In genomic region chr10:94941551-94941950, GRCm38 (mm10) we compare ENCODE assay signal across 9 mouse cellular contexts. TPM values are rescaled to one million over a fixed set of nuclear protein-coding genes. Genes with fewer than 3 reads are reported as not detected.
DNase-seq lines count a peak whose midpoint lies in the region; ATAC-seq and TF ChIP-seq lines count a peak whose summit lies in the region.
"Had no signal": no experiment of that assay in that cellular context is flagged by ENCODE, and none has a peak within 500 bp of the region (broad histone marks: within the 10 kb centered on the region; RNA-seq: fewer than 3 reads in every experiment).

No protein-coding gene starts in this region.

- H3K9ac ChIP-seq in heart, embryonic 12.5 days = no peak overlapping the region
- peak overlapping the region; percentile 60 for H3K9ac ChIP-seq in forebrain, embryonic 13.5 days
- H3K9ac ChIP-seq in liver, postnatal 0 days (replicated peaks) = no peak overlapping the region

- TF ChIP-seq CTCF in G1E (IDR thresholded peaks at IDR 0.05; ENCODE audit: low read depth, low read length) = no peak
- TF ChIP-seq CTCF in liver, postnatal 0 days (IDR thresholded peaks at IDR 0.05; ENCODE audit: low read depth) = no peak

- no peak for DNase-seq in heart, postnatal 4 days
- no peak for DNase-seq in G1E (ENCODE audit: low spot score)
- DNase-seq in liver, postnatal 0 days = no peak
- DNase-seq in yolk sac, embryonic 10.5 days (ENCODE audit: low spot score) = no peak
- no peak for DNase-seq in layer of hippocampus, postnatal 36 days
- DNase-seq: cerebellum, postnatal 25 days had no signal

- H3K9me3 ChIP-seq in heart, embryonic 12.5 days (replicated peaks) = no peaks in the 10 kb centered on the region
- no peaks in the 10 kb centered on the region for H3K9me3 ChIP-seq in G1E (replicated peaks)
- no peaks in the 10 kb centered on the region for H3K9me3 ChIP-seq in forebrain, embryonic 13.5 days (replicated peaks)
- H3K9me3 ChIP-seq in liver, postnatal 0 days (ENCODE audit: low read length) = no peaks in the 10 kb centered on the region

- 16% methylated on average over 4 of the region's 4 CpGs for WGBS in heart, embryonic 12.5 days
- WGBS in forebrain, embryonic 13.5 days = 5% methylated on average over 4 of the region's 4 CpGs
- 29% methylated on average over 4 of the region's 4 CpGs for WGBS in liver, postnatal 0 days (ENCODE audit: insufficient replicate concordance)

- H3K4me3 ChIP-seq in heart, embryonic 12.5 days = peak overlapping the region; percentile 78; the same call in 1 of the 2 replicates
- peak overlapping the region; percentile 99 for H3K4me3 ChIP-seq in G1E (ENCODE audit: low read depth, low read length)
- peak overlapping the region; percentile 85 for H3K4me3 ChIP-seq in forebrain, embryonic 13.5 days
- no peak overlapping the region for H3K4me3 ChIP-seq in liver, postnatal 0 days (ENCODE audit: low read depth, low read length)

- peaks cover 32% of the 10 kb centered on the region for H3K4me1 ChIP-seq in heart, embryonic 12.5 days (replicated peaks)
- peaks cover 85% of the 10 kb centered on the region for H3K4me1 ChIP-seq in G1E (ENCODE audit: insufficient read depth, low read depth, low read length)
- H3K4me1 ChIP-seq in forebrain, embryonic 13.5 days = peaks cover 59% of the 10 kb centered on the region
- H3K4me1 ChIP-seq in liver, postnatal 0 days (ENCODE audit: insufficient read depth) = peaks cover 44% of the 10 kb centered on the region

- no peak for TF ChIP-seq EP300 in liver, postnatal 0 days (IDR thresholded peaks at IDR 0.05; ENCODE audit: low read depth)

- H3K4me2 ChIP-seq in heart, embryonic 12.5 days = peak overlapping the region; percentile 95
- peak overlapping the region; percentile 87 for H3K4me2 ChIP-seq in forebrain, embryonic 13.5 days
- peak overlapping the region; percentile 94 for H3K4me2 ChIP-seq in liver, postnatal 0 days (ENCODE audit: low read depth, low read length)

- peaks cover 38% of the 10 kb centered on the region for H3K27me3 ChIP-seq in heart, embryonic 12.5 days (replicated peaks)
- no peaks in the 10 kb centered on the region for H3K27me3 ChIP-seq in G1E (ENCODE audit: insufficient read depth, low read length)
- no peaks in the 10 kb centered on the region for H3K27me3 ChIP-seq in forebrain, embryonic 13.5 days
- H3K27me3 ChIP-seq in liver, postnatal 0 days (ENCODE audit: insufficient read depth, low read length) = peaks cover 38% of the 10 kb centered on the region

- no peak overlapping the region for H3K27ac ChIP-seq in heart, embryonic 12.5 days (ENCODE audit: poor library complexity, severe bottlenecking)
- peak overlapping the region; percentile 95; the same call in 1 of the 2 replicates for H3K27ac ChIP-seq in forebrain, embryonic 13.5 days
- no peak overlapping the region for H3K27ac ChIP-seq in liver, postnatal 0 days (ENCODE audit: low read depth)

- no peak for ATAC-seq in heart, embryonic 12.5 days (ENCODE audit: insufficient number of reproducible peaks, low FRiP score)
- no peak for ATAC-seq in G1E (ENCODE audit: extremely low read depth, insufficient number of reproducible peaks, low FRiP score, poor library complexity, severe bottlenecking)
- no peak for ATAC-seq in forebrain, embryonic 13.5 days
- no peak for ATAC-seq in liver, postnatal 0 days
- ATAC-seq in activated CD4-positive, CD25-positive, alpha-beta regulatory T cell, adult 4 months = no peak

- no peaks in the 10 kb centered on the region for H3K36me3 ChIP-seq in heart, embryonic 12.5 days
- peaks cover 29% of the 10 kb centered on the region for H3K36me3 ChIP-seq in G1E (replicated peaks)
- H3K36me3 ChIP-seq in forebrain, embryonic 13.5 days (ENCODE audit: poor library complexity, severe bottlenecking) = no peaks in the 10 kb centered on the region
- no peaks in the 10 kb centered on the region for H3K36me3 ChIP-seq in liver, postnatal 0 days (replicated peaks; ENCODE audit: insufficient read depth, low read length)

RNA-seq across cellular contexts. Expression of gene Plxnc1, which starts 3.1 kb away (rescaled TPM):
- polyA plus RNA-seq in heart, embryonic 12.5 days (2016; fragmentation: Nextera tagmentation; extraction: Ambion mirVana) = 6.7 and 8.5 TPM in 2 replicates
- 1 to 10 TPM; 6.2 to 6.9 TPM for total RNA-seq in heart, postnatal 4 days (2021)
- total RNA-seq in G1E (2014; fragmentation: Nextera tagmentation) = 131 and 132 TPM in 2 replicates
- total RNA-seq in G1E (2017) = 121 and 163 TPM in 2 replicates
- polyA plus RNA-seq in G1E (2012) = 23.0 and 25.9 TPM in 2 replicates
- polyA plus RNA-seq in forebrain, embryonic 13.5 days (2015; fragmentation: Nextera tagmentation; extraction: Ambion mirVana) = 7.2 and 8.3 TPM in 2 replicates
- 2.7 and 2.8 TPM in 2 replicates for polyA plus RNA-seq in liver, postnatal 0 days (2015; fragmentation: Nextera tagmentation; extraction: Ambion mirVana)
- 10 to 100 TPM; 32.6 to 33.5 TPM for total RNA-seq in layer of hippocampus, postnatal 36 days (2021)
- 10 to 100 TPM; 21.2 to 26.3 TPM for polyA plus RNA-seq in activated CD4-positive, CD25-positive, alpha-beta regulatory T cell, adult 4 months (2017; shearing (Covaris generic))
